Mouse (Mus musculus): Measurements from ENCODE around the gene Cacna2d3. TPM values are rescaled to one million over a fixed set of nuclear protein-coding genes. Genes with fewer than 3 reads are reported as not detected.
A peak's percentile ranks its signal among the peaks of the same experiment; 100 is the strongest.

Gene Cacna2d3
- total and polyA plus RNA-seq, 3 experiments = 0.61 to 0.78 (median 0.70) TPM

GRCm38 (mm10) chr14:29137614-29138013 is 584.0 kb downstream of the Cacna2d3 start:
- H3K4me1 ChIP-seq (ENCODE audit: control insufficient read depth, insufficient read depth, low read length) = no peaks in the 10 kb centered on the region; the same call in 1 of the 2 replicates
- H3K79me2 ChIP-seq (replicated peaks; ENCODE audit: control insufficient read depth, insufficient read depth, low read length) = no peaks in the 10 kb centered on the region
- H3K27ac ChIP-seq = no peak overlapping the region
- DNase-seq = no peak
- no peak overlapping the region for H3K9ac ChIP-seq (ENCODE audit: low read depth, low read length)
- no peaks in the 10 kb centered on the region for H3K36me3 ChIP-seq (ENCODE audit: control insufficient read depth, insufficient read depth, low read length)
- WGBS = 29% methylated on average over 7 of the region's 7 CpGs
- TF ChIP-seq EP300 (IDR thresholded peaks at IDR 0.05; ENCODE audit: insufficient read depth, low read depth, low read length) (no peak), POLR2A (IDR thresholded peaks at IDR 0.05; ENCODE audit: insufficient read depth, low read depth, low read length) (no peak), CTCF (IDR thresholded peaks at IDR 0.05) (no peak)
- no peak overlapping the region for H3K4me3 ChIP-seq
- intact Hi-C loops (cut with DNase I) = no loop called here
- H3K27me3 ChIP-seq (ENCODE audit: control insufficient read depth, insufficient read depth, low read length) = no peaks in the 10 kb centered on the region

- peak; percentile 11 to 21 for DNase-seq
- H3K27me3 ChIP-seq (ENCODE audit: control insufficient read depth, insufficient read depth, low read length) = no peaks in the 10 kb centered on the region
- no peak overlapping the region for H3K9ac ChIP-seq (ENCODE audit: low read depth, low read length)
- no peaks in the 10 kb centered on the region for H3K79me2 ChIP-seq (replicated peaks; ENCODE audit: control insufficient read depth, insufficient read depth, low read length)
- no peaks in the 10 kb centered on the region for H3K36me3 ChIP-seq (ENCODE audit: control insufficient read depth, insufficient read depth, low read length)
- no peak for TF ChIP-seq POLR2A (IDR thresholded peaks at IDR 0.05; ENCODE audit: insufficient read depth, low read depth, low read length)
- TF ChIP-seq CTCF (IDR thresholded peaks at IDR 0.05) = no peak
- TF ChIP-seq EP300 (IDR thresholded peaks at IDR 0.05; ENCODE audit: insufficient read depth, low read depth, low read length) = no peak
- 29% methylated on average over 10 of the region's 10 CpGs for WGBS
- H3K4me3 ChIP-seq = no peak overlapping the region
- intact Hi-C loops (cut with DNase I) = no loop called here
- no peak overlapping the region for H3K27ac ChIP-seq
- no peaks in the 10 kb centered on the region; the same call in 1 of the 2 replicates for H3K4me1 ChIP-seq (ENCODE audit: control insufficient read depth, insufficient read depth, low read length)
Observed at GRCm38 (mm10) chr14:29137006-29137579, 584.6 kb downstream of the Cacna2d3 start.

- Histone ChIP-seq H3K4me1 (ENCODE audit: control insufficient read depth, insufficient read depth, low read length) (no peaks in the 10 kb centered on the region; the same call in 1 of the 2 replicates), H3K27ac (no peak overlapping the region), H3K9ac (ENCODE audit: low read depth, low read length) (no peak overlapping the region), H3K27me3 (ENCODE audit: control insufficient read depth, insufficient read depth, low read length) (no peaks in the 10 kb centered on the region), H3K36me3 (ENCODE audit: control insufficient read depth, insufficient read depth, low read length) (no peaks in the 10 kb centered on the region), H3K4me3 (no peak overlapping the region), H3K79me2 (replicated peaks; ENCODE audit: control insufficient read depth, insufficient read depth, low read length) (no peaks in the 10 kb centered on the region)
- WGBS = 70% methylated on average over 5 of the region's 5 CpGs
- TF ChIP-seq CTCF (IDR thresholded peaks at IDR 0.05) = no peak
- intact Hi-C loops (cut with DNase I) = no loop called here
- DNase-seq = no peak
Observed at GRCm38 (mm10) chr14:29134901-29135300, 586.8 kb downstream of the Cacna2d3 start.

- H3K9ac ChIP-seq (ENCODE audit: low read depth, low read length) = no peak overlapping the region
- no peaks in the 10 kb centered on the region for H3K36me3 ChIP-seq (ENCODE audit: control insufficient read depth, insufficient read depth, low read length)
- H3K79me2 ChIP-seq (replicated peaks; ENCODE audit: control insufficient read depth, insufficient read depth, low read length) = no peaks in the 10 kb centered on the region
- TF ChIP-seq CTCF (IDR thresholded peaks at IDR 0.05) = no peak
- no peak for TF ChIP-seq POLR2A (IDR thresholded peaks at IDR 0.05; ENCODE audit: insufficient read depth, low read depth, low read length)
- TF ChIP-seq EP300 (IDR thresholded peaks at IDR 0.05; ENCODE audit: insufficient read depth, low read depth, low read length) = no peak
- intact Hi-C loops (cut with DNase I) = no loop called here
- H3K27me3 ChIP-seq (ENCODE audit: control insufficient read depth, insufficient read depth, low read length) = no peaks in the 10 kb centered on the region
- no peaks in the 10 kb centered on the region for H3K4me1 ChIP-seq (ENCODE audit: control insufficient read depth, insufficient read depth, low read length)
- no peak overlapping the region for H3K27ac ChIP-seq
- no peak overlapping the region for H3K4me3 ChIP-seq
- DNase-seq = no peak
Observed at GRCm38 (mm10) chr14:29130511-29130910, 591.2 kb downstream of the Cacna2d3 start.

- Histone ChIP-seq H3K9ac (ENCODE audit: low read depth, low read length) (no peak overlapping the region), H3K4me3 (no peak overlapping the region), H3K36me3 (ENCODE audit: control insufficient read depth, insufficient read depth, low read length) (no peaks in the 10 kb centered on the region), H3K27me3 (ENCODE audit: control insufficient read depth, insufficient read depth, low read length) (no peaks in the 10 kb centered on the region), H3K27ac (no peak overlapping the region), H3K79me2 (replicated peaks; ENCODE audit: control insufficient read depth, insufficient read depth, low read length) (no peaks in the 10 kb centered on the region), H3K4me1 (ENCODE audit: control insufficient read depth, insufficient read depth, low read length) (no peaks in the 10 kb centered on the region)
- no peak for DNase-seq
- intact Hi-C loops (cut with DNase I) = loop anchor here (2.0 kb wide), 1 partner anchor 319 kb away; no protein-coding TSS in a partner anchor
- TF ChIP-seq POLR2A (IDR thresholded peaks at IDR 0.05; ENCODE audit: insufficient read depth, low read depth, low read length) (no peak), CTCF (IDR thresholded peaks at IDR 0.05) (peak; percentile 63), EP300 (IDR thresholded peaks at IDR 0.05; ENCODE audit: insufficient read depth, low read depth, low read length) (no peak)
Observed at GRCm38 (mm10) chr14:29123886-29124285, 597.8 kb downstream of the Cacna2d3 start.

GRCm38 (mm10) chr14:29122749-29123148 is 598.9 kb downstream of the Cacna2d3 start:
- no peak for TF ChIP-seq CTCF (IDR thresholded peaks at IDR 0.05)
- TF ChIP-seq POLR2A (IDR thresholded peaks at IDR 0.05; ENCODE audit: insufficient read depth, low read depth, low read length) = no peak
- TF ChIP-seq EP300 (IDR thresholded peaks at IDR 0.05; ENCODE audit: insufficient read depth, low read depth, low read length) = no peak
- Histone ChIP-seq H3K4me1 (ENCODE audit: control insufficient read depth, insufficient read depth, low read length) (no peaks in the 10 kb centered on the region), H3K27me3 (ENCODE audit: control insufficient read depth, insufficient read depth, low read length) (no peaks in the 10 kb centered on the region), H3K79me2 (replicated peaks; ENCODE audit: control insufficient read depth, insufficient read depth, low read length) (no peaks in the 10 kb centered on the region), H3K27ac (no peak overlapping the region), H3K9ac (ENCODE audit: low read depth, low read length) (no peak overlapping the region), H3K4me3 (no peak overlapping the region), H3K36me3 (ENCODE audit: control insufficient read depth, insufficient read depth, low read length) (no peaks in the 10 kb centered on the region)
- intact Hi-C loops (cut with DNase I) = no loop called here
- DNase-seq = no peak
- 94% methylated on average over 3 of the region's 3 CpGs for WGBS
